Mouse (Mus musculus): Measurements from ENCODE around the gene Osbpl9. TPM values are rescaled to one million over a fixed set of nuclear protein-coding genes. Genes with fewer than 3 reads are reported as not detected.
A peak's percentile ranks its signal among the peaks of the same experiment; 100 is the strongest.

Osbpl9 gene
- polyA plus RNA-seq, 1 experiment from 2014 or later = 28.6 TPM

DNA sequence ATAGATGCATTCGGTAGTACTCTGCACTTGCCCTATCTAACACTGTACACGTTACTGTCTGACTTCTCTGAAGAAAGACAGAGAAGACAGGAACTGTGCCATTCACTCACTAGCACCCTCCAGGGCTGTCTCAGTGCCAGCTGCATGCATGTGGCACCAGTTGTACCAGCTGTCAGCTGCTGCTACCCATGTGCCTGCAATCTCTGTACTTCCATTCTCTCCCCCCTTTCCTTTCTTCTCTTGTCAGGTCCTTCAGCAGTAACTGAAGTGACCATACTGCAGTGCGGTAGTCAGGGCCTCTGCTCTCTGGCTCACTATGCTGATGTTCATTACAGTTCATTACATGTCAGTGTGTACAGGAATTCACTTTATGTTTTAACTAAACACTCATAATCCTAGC lies 96.0 kb downstream of the Osbpl9 start:
- Histone ChIP-seq H3K9me3 (replicated peaks; ENCODE audit: control insufficient read depth, low read length) (no peaks in the 10 kb centered on the region), H3K36me3 (ENCODE audit: control insufficient read depth, insufficient read depth) (peaks cover 4% of the 10 kb centered on the region; the same call in 1 of the 2 replicates), H3K27me3 (ENCODE audit: control insufficient read depth, insufficient read depth, low read depth, low read length) (no peaks in the 10 kb centered on the region), H3K9ac (ENCODE audit: low read depth, low read length) (no peak overlapping the region), H3K27ac (ENCODE audit: low read length) (no peak overlapping the region), H3K4me1 (ENCODE audit: control insufficient read depth, low read depth, low read length) (peaks cover 5% of the 10 kb centered on the region), H3K4me2 (ENCODE audit: low read depth, low read length) (no peak overlapping the region), H3K4me3 (ENCODE audit: low read depth, low read length) (no peak overlapping the region)
- 52% methylated on average over 3 of the region's 3 CpGs for WGBS (ENCODE audit: insufficient replicate concordance)
- no peak for ATAC-seq (ENCODE audit: low read depth)

DNA sequence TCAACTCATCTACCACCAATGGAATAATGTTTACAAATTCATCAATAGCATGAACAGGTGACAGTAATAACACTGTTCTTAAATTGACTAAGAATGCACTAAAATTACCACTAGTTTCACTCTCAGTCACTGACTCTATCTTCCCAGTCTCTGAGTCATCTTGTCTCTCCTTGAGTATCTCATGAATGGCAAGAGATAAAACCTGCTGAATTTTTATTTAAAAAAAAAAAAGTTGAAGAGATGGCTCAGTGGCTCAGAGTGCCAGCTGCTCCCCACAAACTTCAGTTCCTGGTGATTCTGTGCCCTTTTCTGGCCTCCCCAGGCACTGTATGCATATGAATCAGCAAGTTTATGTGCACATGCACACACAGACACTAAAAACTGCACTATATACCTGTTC lies 96.8 kb downstream of the Osbpl9 start:
- Histone ChIP-seq H3K4me1 (ENCODE audit: control insufficient read depth, low read depth, low read length) (peaks cover 5% of the 10 kb centered on the region), H3K4me3 (ENCODE audit: low read depth, low read length) (no peak overlapping the region), H3K9me3 (replicated peaks; ENCODE audit: control insufficient read depth, low read length) (no peaks in the 10 kb centered on the region), H3K27ac (ENCODE audit: low read length) (no peak overlapping the region), H3K27me3 (ENCODE audit: control insufficient read depth, insufficient read depth, low read depth, low read length) (no peaks in the 10 kb centered on the region), H3K36me3 (ENCODE audit: control insufficient read depth, insufficient read depth) (peaks cover 4% of the 10 kb centered on the region; the same call in 1 of the 2 replicates), H3K9ac (ENCODE audit: low read depth, low read length) (no peak overlapping the region), H3K4me2 (ENCODE audit: low read depth, low read length) (no peak overlapping the region)
- ATAC-seq (ENCODE audit: low read depth) = no peak

DNA sequence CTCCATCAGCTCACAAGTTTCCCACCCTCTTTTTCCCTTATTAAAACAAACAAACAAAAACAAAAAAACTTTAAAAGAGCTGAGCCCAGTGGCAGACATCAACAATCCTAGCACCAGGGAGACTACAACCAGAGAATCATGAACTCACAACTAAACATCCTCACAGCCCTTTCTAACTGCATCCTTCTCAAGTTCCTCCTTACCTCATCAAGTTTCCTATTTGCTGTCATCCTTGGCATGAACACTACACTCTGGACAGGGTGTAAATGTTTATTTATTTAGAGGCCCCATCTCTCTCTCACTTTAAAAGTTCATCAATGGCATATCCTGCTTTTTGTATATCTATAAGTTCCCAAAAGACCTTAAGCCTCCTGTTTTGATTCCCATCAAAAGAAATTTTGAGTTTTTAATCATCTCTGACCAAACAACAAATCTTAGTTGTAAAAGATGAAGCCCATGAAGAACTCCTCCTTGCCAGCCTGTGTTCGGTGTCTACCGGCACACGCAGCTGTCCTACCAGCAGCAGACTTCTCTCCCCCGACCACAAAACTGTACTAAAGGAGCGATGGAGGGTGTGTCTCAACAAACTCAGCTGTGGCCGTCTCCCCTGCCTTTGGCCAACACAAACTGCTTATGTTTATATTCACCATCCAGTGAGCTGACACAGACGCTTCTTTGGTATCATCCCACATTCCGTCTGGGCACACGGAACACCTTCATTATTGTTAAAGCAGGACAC lies 98.8 kb downstream of the Osbpl9 start:
- peaks cover 4% of the 10 kb centered on the region; the same call in 1 of the 2 replicates for H3K36me3 ChIP-seq (ENCODE audit: control insufficient read depth, insufficient read depth)
- no peak overlapping the region for H3K9ac ChIP-seq (ENCODE audit: low read depth, low read length)
- peaks cover 11% of the 10 kb centered on the region for H3K4me1 ChIP-seq (ENCODE audit: control insufficient read depth, low read depth, low read length)
- ATAC-seq (ENCODE audit: low read depth) = no peak
- no peak overlapping the region for H3K4me3 ChIP-seq (ENCODE audit: low read depth, low read length)
- no peak overlapping the region for H3K27ac ChIP-seq (ENCODE audit: low read length)
- H3K4me2 ChIP-seq (ENCODE audit: low read depth, low read length) = no peak overlapping the region
- H3K27me3 ChIP-seq (ENCODE audit: control insufficient read depth, insufficient read depth, low read depth, low read length) = no peaks in the 10 kb centered on the region
- no peaks in the 10 kb centered on the region for H3K9me3 ChIP-seq (replicated peaks; ENCODE audit: control insufficient read depth, low read length)
- 54% methylated on average over 9 of the region's 9 CpGs for WGBS (ENCODE audit: insufficient replicate concordance)

- Histone ChIP-seq H3K4me1 (ENCODE audit: control insufficient read depth, low read depth, low read length) (peaks cover 11% of the 10 kb centered on the region), H3K36me3 (ENCODE audit: control insufficient read depth, insufficient read depth) (peaks cover 4% of the 10 kb centered on the region; the same call in 1 of the 2 replicates), H3K27me3 (ENCODE audit: control insufficient read depth, insufficient read depth, low read depth, low read length) (no peaks in the 10 kb centered on the region), H3K9ac (ENCODE audit: low read depth, low read length) (no peak overlapping the region), H3K4me3 (ENCODE audit: low read depth, low read length) (no peak overlapping the region), H3K9me3 (replicated peaks; ENCODE audit: control insufficient read depth, low read length) (no peaks in the 10 kb centered on the region), H3K27ac (ENCODE audit: low read length) (no peak overlapping the region), H3K4me2 (ENCODE audit: low read depth, low read length) (no peak overlapping the region)
- 49% methylated on average over 5 of the region's 5 CpGs for WGBS (ENCODE audit: insufficient replicate concordance)
- ATAC-seq (ENCODE audit: low read depth) = no peak
Observed at GRCm38 (mm10) chr4:109102574-109102973, 99.5 kb downstream of the Osbpl9 start.

- Histone ChIP-seq H3K9ac (ENCODE audit: low read depth, low read length) (no peak overlapping the region), H3K36me3 (ENCODE audit: control insufficient read depth, insufficient read depth) (peaks cover 4% of the 10 kb centered on the region; the same call in 1 of the 2 replicates), H3K4me2 (ENCODE audit: low read depth, low read length) (peak overlapping the region; percentile 27; the same call in 1 of the 2 replicates), H3K4me3 (ENCODE audit: low read depth, low read length) (no peak overlapping the region), H3K9me3 (replicated peaks; ENCODE audit: control insufficient read depth, low read length) (no peaks in the 10 kb centered on the region), H3K4me1 (ENCODE audit: control insufficient read depth, low read depth, low read length) (peaks cover 6% of the 10 kb centered on the region), H3K27ac (ENCODE audit: low read length) (no peak overlapping the region; the same call in 1 of the 2 replicates), H3K27me3 (ENCODE audit: control insufficient read depth, insufficient read depth, low read depth, low read length) (no peaks in the 10 kb centered on the region)
- 68% methylated on average over 3 of the region's 3 CpGs for WGBS (ENCODE audit: insufficient replicate concordance)
- ATAC-seq (ENCODE audit: low read depth) = peak; percentile 76
Observed at GRCm38 (mm10) chr4:109098861-109099260, 103.2 kb downstream of the Osbpl9 start.

DNA sequence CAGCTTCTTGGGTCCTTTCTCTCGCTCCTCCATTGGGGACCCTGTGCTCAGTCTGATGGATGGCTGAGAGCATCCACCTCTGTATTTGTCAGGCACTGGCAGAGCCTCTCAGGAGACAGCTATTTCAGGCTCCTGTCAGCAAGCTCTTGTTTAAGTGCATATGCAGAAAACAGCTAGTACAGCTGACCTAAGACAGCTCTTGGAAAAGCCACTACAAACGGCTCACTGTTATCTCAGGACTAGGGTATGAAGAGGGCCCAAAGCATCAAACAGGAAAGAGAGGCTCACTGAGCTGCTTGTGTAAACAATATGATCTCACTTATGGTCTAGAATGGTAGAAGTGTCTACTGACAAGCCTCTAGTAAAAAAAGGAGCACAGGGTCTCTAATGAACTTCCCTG lies 107.8 kb downstream of the Osbpl9 start:
- Histone ChIP-seq H3K36me3 (ENCODE audit: control insufficient read depth, insufficient read depth) (no peaks in the 10 kb centered on the region), H3K9ac (ENCODE audit: low read depth, low read length) (no peak overlapping the region), H3K4me3 (ENCODE audit: low read depth, low read length) (no peak overlapping the region), H3K4me1 (ENCODE audit: control insufficient read depth, low read depth, low read length) (peaks cover 12% of the 10 kb centered on the region), H3K27ac (ENCODE audit: low read length) (no peak overlapping the region), H3K27me3 (ENCODE audit: control insufficient read depth, insufficient read depth, low read depth, low read length) (no peaks in the 10 kb centered on the region), H3K4me2 (ENCODE audit: low read depth, low read length) (no peak overlapping the region), H3K9me3 (replicated peaks; ENCODE audit: control insufficient read depth, low read length) (no peaks in the 10 kb centered on the region)
- WGBS (ENCODE audit: insufficient replicate concordance) = 48% methylated on average over 2 of the region's 2 CpGs
- no peak for ATAC-seq (ENCODE audit: low read depth)

DNA sequence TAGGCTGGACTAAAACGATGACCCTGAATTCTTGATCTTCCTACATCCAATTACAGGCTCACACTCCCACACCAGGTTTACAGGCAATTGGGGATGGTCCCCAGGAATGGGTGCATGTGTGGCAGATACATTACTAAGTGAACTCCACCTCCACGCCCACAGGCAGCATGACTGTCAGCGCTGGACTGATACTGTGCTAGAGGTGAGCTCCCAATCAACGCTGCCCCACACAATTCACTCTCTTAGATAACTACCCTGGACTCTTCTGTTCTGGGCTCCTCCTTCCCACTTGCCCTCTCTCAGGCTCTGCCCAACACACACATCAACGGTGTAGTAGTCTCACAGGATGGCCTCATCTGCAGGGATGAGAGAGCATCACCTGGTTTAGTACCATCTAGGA lies 109.7 kb downstream of the Osbpl9 start:
- Histone ChIP-seq H3K4me3 (ENCODE audit: low read depth, low read length) (no peak overlapping the region), H3K27ac (ENCODE audit: low read length) (no peak overlapping the region), H3K9ac (ENCODE audit: low read depth, low read length) (no peak overlapping the region), H3K27me3 (ENCODE audit: control insufficient read depth, insufficient read depth, low read depth, low read length) (no peaks in the 10 kb centered on the region), H3K9me3 (replicated peaks; ENCODE audit: control insufficient read depth, low read length) (no peaks in the 10 kb centered on the region), H3K4me2 (ENCODE audit: low read depth, low read length) (no peak overlapping the region), H3K36me3 (ENCODE audit: control insufficient read depth, insufficient read depth) (no peaks in the 10 kb centered on the region; the same call in 1 of the 2 replicates), H3K4me1 (ENCODE audit: control insufficient read depth, low read depth, low read length) (peaks cover 9% of the 10 kb centered on the region)
- 49% methylated on average over 5 of the region's 5 CpGs for WGBS (ENCODE audit: insufficient replicate concordance)
- ATAC-seq (ENCODE audit: low read depth) = peak; percentile 73

GRCm38 (mm10) chr4:109091241-109091777 lies 110.8 kb downstream of the Osbpl9 start:
- Histone ChIP-seq H3K27me3 (ENCODE audit: control insufficient read depth, insufficient read depth, low read depth, low read length) (no peaks in the 10 kb centered on the region), H3K9ac (ENCODE audit: low read depth, low read length) (no peak overlapping the region), H3K4me1 (ENCODE audit: control insufficient read depth, low read depth, low read length) (peaks cover 9% of the 10 kb centered on the region), H3K4me3 (ENCODE audit: low read depth, low read length) (no peak overlapping the region), H3K36me3 (ENCODE audit: control insufficient read depth, insufficient read depth) (no peaks in the 10 kb centered on the region; the same call in 1 of the 2 replicates), H3K9me3 (replicated peaks; ENCODE audit: control insufficient read depth, low read length) (no peaks in the 10 kb centered on the region), H3K4me2 (ENCODE audit: low read depth, low read length) (no peak overlapping the region), H3K27ac (ENCODE audit: low read length) (no peak overlapping the region)
- WGBS (ENCODE audit: insufficient replicate concordance) = 82% methylated on average over 8 of the region's 8 CpGs
- ATAC-seq (ENCODE audit: low read depth) = no peak

GRCm38 (mm10) chr4:109089999-109090398 lies 112.1 kb downstream of the Osbpl9 start:
- H3K9me3 ChIP-seq (replicated peaks; ENCODE audit: control insufficient read depth, low read length) = no peaks in the 10 kb centered on the region
- peaks cover 9% of the 10 kb centered on the region for H3K4me1 ChIP-seq (ENCODE audit: control insufficient read depth, low read depth, low read length)
- no peaks in the 10 kb centered on the region; the same call in 1 of the 2 replicates for H3K36me3 ChIP-seq (ENCODE audit: control insufficient read depth, insufficient read depth)
- H3K4me3 ChIP-seq (ENCODE audit: low read depth, low read length) = no peak overlapping the region
- ATAC-seq (ENCODE audit: low read depth) = peak; percentile 68
- H3K27ac ChIP-seq (ENCODE audit: low read length) = no peak overlapping the region
- H3K27me3 ChIP-seq (ENCODE audit: control insufficient read depth, insufficient read depth, low read depth, low read length) = no peaks in the 10 kb centered on the region
- no peak overlapping the region for H3K9ac ChIP-seq (ENCODE audit: low read depth, low read length)
- no peak overlapping the region for H3K4me2 ChIP-seq (ENCODE audit: low read depth, low read length)
- 33% methylated on average over 6 of the region's 6 CpGs for WGBS (ENCODE audit: insufficient replicate concordance)

Measured in liver, embryonic 16.5 days (tissue).